Mouse (Mus musculus) hindbrain, embryonic 13.5 days (tissue): Measurements from ENCODE around the gene Asb11. TPM values are rescaled to one million over a fixed set of nuclear protein-coding genes. Genes with fewer than 3 reads are reported as not detected.

ENCODE experiments used
- ATAC-seq: fragments of 200-750 bp; cut with Nextera tagmentation; 2 replicates; pipeline ENCODE4 v1.8.0; 2017; ENCODE audit warnings: moderate TSS enrichment; ENCODE audit not compliant: low FRiP score
- H3K27ac ChIP-seq: fragments of 300-500 bp; sonication (generic); 2 replicates; pipeline ENCODE4 v1.5.1; 2015; ENCODE audit warnings: inconsistent platforms, mild to moderate bottlenecking, moderate library complexity
- H3K27me3 ChIP-seq: fragments of 300-500 bp; sonication (generic); 2 replicates; pipeline ENCODE4 v1.6.1; 2015; ENCODE audit warnings: mild to moderate bottlenecking, inconsistent platforms
- H3K36me3 ChIP-seq: fragments of 300-500 bp; sonication (generic); 2 replicates; pipeline ENCODE4 v1.6.1; 2015; ENCODE audit warnings: mild to moderate bottlenecking, inconsistent platforms
- H3K4me1 ChIP-seq: fragments of 300-500 bp; sonication (generic); replicated peaks from 2 replicates; pipeline ENCODE4 v1.6.1; 2015; ENCODE audit warnings: inconsistent platforms
- H3K4me2 ChIP-seq: fragments of 300-500 bp; sonication (generic); 2 replicates; pipeline ENCODE4 v1.6.1; 2015; ENCODE audit warnings: inconsistent platforms, mild to moderate bottlenecking, moderate library complexity
- H3K4me3 ChIP-seq: fragments of 300-500 bp; sonication (generic); 2 replicates; pipeline ENCODE4 v1.5.1; 2015; ENCODE audit warnings: mild to moderate bottlenecking, inconsistent platforms
- H3K9ac ChIP-seq: fragments of 300-500 bp; sonication (generic); 2 replicates; pipeline ENCODE4 v1.6.1; 2015; ENCODE audit warnings: mild to moderate bottlenecking, inconsistent platforms
- H3K9me3 ChIP-seq: fragments of 300-500 bp; sonication (generic); 2 replicates; pipeline ENCODE4 v1.6.1; 2016; ENCODE audit warnings: inconsistent platforms
- WGBS: fragments of 180-500 bp; shearing (Covaris S2); methylation state at CpG from one replicate; pipeline ENCODE4 v1.1.7; 2015; 5-methylcytosine and 5-hydroxymethylcytosine counted together
- polyA plus RNA-seq: library from polyadenylated mRNA; unstranded; fragments of >200 nt; fragmentation: Nextera tagmentation; extraction: Ambion mirVana; gene quantifications from 2 replicates; pipeline ENCODE4 v1.2.1, GENCODE M21; 2015

Gene Asb11
- polyA plus RNA-seq, 1 experiment from 2014 or later: not detected

- no peak overlapping the region for H3K4me3 ChIP-seq
- H3K4me1 ChIP-seq: peaks cover 7% of the 10 kb centered on the region
- no peak overlapping the region for H3K9ac ChIP-seq
- no peaks in the 10 kb centered on the region for H3K27me3 ChIP-seq
- no peaks in the 10 kb centered on the region for H3K9me3 ChIP-seq
- 0 out of 2 replicates have a peak, but pooled peaks cover 3% of the 10 kb centered on the region for H3K36me3 ChIP-seq
- no peak overlapping the region for H3K27ac ChIP-seq
- WGBS: 85% methylated on average over 1 of the region's 1 CpGs
- H3K4me2 ChIP-seq: no peak overlapping the region
- no peak for ATAC-seq
These were observed 12.0 kb upstream of the Asb11 start for GRCm38 (mm10) chrX:164424821-164425220.

- peaks cover 13% of the 10 kb centered on the region; the same call in 1 of the 2 replicates for H3K36me3 ChIP-seq
- WGBS: 94% methylated on average over 4 of the region's 4 CpGs
- no peak overlapping the region for H3K4me3 ChIP-seq
- ATAC-seq: no peak
- no peak overlapping the region for H3K4me2 ChIP-seq
- no peak overlapping the region for H3K9ac ChIP-seq
- no peaks in the 10 kb centered on the region for H3K4me1 ChIP-seq
- H3K27ac ChIP-seq: no peak overlapping the region
- no peaks in the 10 kb centered on the region for H3K27me3 ChIP-seq
- H3K9me3 ChIP-seq: no peaks in the 10 kb centered on the region
These were observed 9.5 kb upstream of the Asb11 start for GRCm38 (mm10) chrX:164427295-164427694.

GRCm38 (mm10) chrX:164428224-164428623 is 8.6 kb upstream of the Asb11 start:
- Histone ChIP-seq H3K4me1 (no peaks in the 10 kb centered on the region), H3K27ac (no peak overlapping the region), H3K27me3 (no peaks in the 10 kb centered on the region), H3K4me2 (no peak overlapping the region), H3K4me3 (no peak overlapping the region), H3K9ac (no peak overlapping the region), H3K9me3 (no peaks in the 10 kb centered on the region), H3K36me3 (peaks cover 15% of the 10 kb centered on the region; the same call in 1 of the 2 replicates)
- 90% methylated on average over 2 of the region's 2 CpGs for WGBS
- ATAC-seq: no peak

GRCm38 (mm10) chrX:164430621-164431020 is 6.2 kb upstream of the Asb11 start:
- Histone ChIP-seq H3K4me1 (no peaks in the 10 kb centered on the region), H3K9me3 (no peaks in the 10 kb centered on the region), H3K9ac (no peak overlapping the region), H3K4me2 (no peak overlapping the region), H3K27ac (no peak overlapping the region), H3K36me3 (peaks cover 15% of the 10 kb centered on the region; the same call in 1 of the 2 replicates), H3K4me3 (no peak overlapping the region), H3K27me3 (no peaks in the 10 kb centered on the region)
- 93% methylated on average over 6 of the region's 6 CpGs for WGBS
- no peak for ATAC-seq

GRCm38 (mm10) chrX:164431133-164431532 is 5.7 kb upstream of the Asb11 start:
- no peak overlapping the region for H3K4me2 ChIP-seq
- peaks cover 15% of the 10 kb centered on the region; the same call in 1 of the 2 replicates for H3K36me3 ChIP-seq
- 93% methylated on average over 2 of the region's 2 CpGs for WGBS
- H3K4me3 ChIP-seq: no peak overlapping the region
- no peak overlapping the region for H3K9ac ChIP-seq
- H3K9me3 ChIP-seq: no peaks in the 10 kb centered on the region
- no peaks in the 10 kb centered on the region for H3K27me3 ChIP-seq
- ATAC-seq: no peak
- H3K27ac ChIP-seq: no peak overlapping the region
- no peaks in the 10 kb centered on the region for H3K4me1 ChIP-seq

- H3K4me3 ChIP-seq: no peak overlapping the region
- whole genome bisulfite sequencing: 86% methylated on average over 6 of the region's 6 CpGs
- H3K9ac ChIP-seq: no peak overlapping the region
- peaks cover 15% of the 10 kb centered on the region; the same call in 1 of the 2 replicates for H3K36me3 ChIP-seq
- H3K27me3 ChIP-seq: no peaks in the 10 kb centered on the region
- H3K4me2 ChIP-seq: no peak overlapping the region
- H3K9me3 ChIP-seq: no peaks in the 10 kb centered on the region
- H3K4me1 ChIP-seq: no peaks in the 10 kb centered on the region
- no peak overlapping the region for H3K27ac ChIP-seq
- no peak for ATAC-seq
These were observed 5.3 kb upstream of the Asb11 start for GRCm38 (mm10) chrX:164431541-164431940.

- Histone ChIP-seq H3K27ac (no peak overlapping the region), H3K9me3 (no peaks in the 10 kb centered on the region), H3K27me3 (no peaks in the 10 kb centered on the region), H3K4me1 (no peaks in the 10 kb centered on the region), H3K36me3 (peaks cover 15% of the 10 kb centered on the region; the same call in 1 of the 2 replicates), H3K9ac (no peak overlapping the region), H3K4me3 (no peak overlapping the region), H3K4me2 (no peak overlapping the region)
- ATAC-seq: no peak
- 93% methylated on average over 9 of the region's 9 CpGs for WGBS
These were observed 4.1 kb upstream of the Asb11 start for GRCm38 (mm10) chrX:164432682-164433081.

- H3K36me3 ChIP-seq: no peaks in the 10 kb centered on the region
- ATAC-seq: no peak
- whole genome bisulfite sequencing: 85% methylated on average over 7 of the region's 7 CpGs
These were observed 2.7 kb downstream of the Asb11 start for GRCm38 (mm10) chrX:164439462-164439861.

GRCm38 (mm10) chrX:164440140-164440539 is 3.3 kb downstream of the Asb11 start:
- Histone ChIP-seq H3K9me3 (no peaks in the 10 kb centered on the region), H3K4me1 (no peaks in the 10 kb centered on the region), H3K36me3 (no peaks in the 10 kb centered on the region), H3K4me3 (no peak overlapping the region), H3K27ac (no peak overlapping the region), H3K4me2 (no peak overlapping the region), H3K9ac (no peak overlapping the region), H3K27me3 (peaks cover 4% of the 10 kb centered on the region; the same call in 1 of the 2 replicates)
- WGBS: 74% methylated on average over 2 of the region's 2 CpGs
- ATAC-seq: no peak

More at GRCm38 (mm10) chrX:164439462-164439861, 2.7 kb downstream of the Asb11 start:
- Histone ChIP-seq H3K4me1 (no peaks in the 10 kb centered on the region), H3K4me3 (no peak overlapping the region), H3K27ac (no peak overlapping the region), H3K27me3 (peaks cover 4% of the 10 kb centered on the region; the same call in 1 of the 2 replicates), H3K9me3 (no peaks in the 10 kb centered on the region), H3K9ac (no peak overlapping the region), H3K4me2 (no peak overlapping the region)

- Histone ChIP-seq H3K9me3 (no peaks in the 10 kb centered on the region), H3K4me3 (no peak overlapping the region), H3K27ac (no peak overlapping the region), H3K4me1 (no peaks in the 10 kb centered on the region), H3K27me3 (peaks cover 4% of the 10 kb centered on the region; the same call in 1 of the 2 replicates), H3K4me2 (no peak overlapping the region), H3K36me3 (no peaks in the 10 kb centered on the region), H3K9ac (no peak overlapping the region)
- ATAC-seq: no peak
- WGBS: 89% methylated on average over 3 of the region's 3 CpGs
These were observed 3.9 kb downstream of the Asb11 start for GRCm38 (mm10) chrX:164440703-164441102.

- 85% methylated on average over 3 of the region's 3 CpGs for WGBS
- Histone ChIP-seq H3K27ac (no peak overlapping the region), H3K4me3 (no peak overlapping the region), H3K4me2 (no peak overlapping the region), H3K4me1 (no peaks in the 10 kb centered on the region), H3K36me3 (no peaks in the 10 kb centered on the region), H3K27me3 (peaks cover 4% of the 10 kb centered on the region; the same call in 1 of the 2 replicates), H3K9me3 (no peaks in the 10 kb centered on the region), H3K9ac (no peak overlapping the region)
- no peak for ATAC-seq
These were observed 4.5 kb downstream of the Asb11 start for GRCm38 (mm10) chrX:164441306-164441705.

- H3K4me2 ChIP-seq: no peak overlapping the region
- ATAC-seq: no peak
- H3K9me3 ChIP-seq: no peaks in the 10 kb centered on the region
- H3K9ac ChIP-seq: no peak overlapping the region
- H3K4me1 ChIP-seq: no peaks in the 10 kb centered on the region
- H3K36me3 ChIP-seq: no peaks in the 10 kb centered on the region
- no peak overlapping the region for H3K4me3 ChIP-seq
- H3K27me3 ChIP-seq: peaks cover under 1% of the 10 kb centered on the region; the same call in 1 of the 2 replicates
- 89% methylated on average over 12 of the region's 12 CpGs for WGBS
- H3K27ac ChIP-seq: no peak overlapping the region
These were observed 8.8 kb downstream of the Asb11 start for GRCm38 (mm10) chrX:164445601-164446000.

- H3K4me1 ChIP-seq: no peaks in the 10 kb centered on the region
- 82% methylated on average over 10 of the region's 10 CpGs for WGBS
- H3K4me2 ChIP-seq: no peak overlapping the region
- no peak overlapping the region for H3K4me3 ChIP-seq
- no peak for ATAC-seq
- H3K27ac ChIP-seq: no peak overlapping the region
- no peaks in the 10 kb centered on the region for H3K36me3 ChIP-seq
- H3K9me3 ChIP-seq: no peaks in the 10 kb centered on the region
- H3K27me3 ChIP-seq: no peaks in the 10 kb centered on the region
- no peak overlapping the region for H3K9ac ChIP-seq
These were observed 9.3 kb downstream of the Asb11 start for GRCm38 (mm10) chrX:164446106-164446551.
